Mouse (Mus musculus) E14TG2a.4 (cell line): Measurements from ENCODE around the gene Rab6a.
"Not testable (repeated sequence)": the region's sequence is repeated elsewhere in the genome, so short reads cannot be mapped to it uniquely, and the experiment has no call there.

Experiments used
- H3K27me3 ChIP-seq: 2 replicates; pipeline ENCODE4 v1.6.1; 2014; ENCODE audit warnings: low read length, control low read depth; ENCODE audit not compliant: insufficient read depth
- H3K36me3 ChIP-seq: 2 replicates; pipeline ENCODE4 v1.6.1; 2014; ENCODE audit warnings: low read length, control low read depth; ENCODE audit not compliant: insufficient read depth
- H3K4me1 ChIP-seq: replicated peaks from 2 replicates; pipeline ENCODE4 v1.6.1; 2014; ENCODE audit warnings: low read depth, low read length, control low read depth
- H3K4me3 ChIP-seq: replicated peaks from 2 replicates; pipeline ENCODE4 v1.5.1; 2014; ENCODE audit warnings: mild to moderate bottlenecking, low read length
- H3K9me3 ChIP-seq: 2 replicates; pipeline ENCODE4 v1.6.1; 2014; ENCODE audit warnings: low read length, control low read depth
- CTCF ChIP-seq: conservative IDR thresholded peaks from 2 replicates; pipeline ENCODE4 v1.5.1; 2014; ENCODE audit warnings: low read length
- NANOG ChIP-seq: IDR thresholded peaks from 2 replicates; pipeline ENCODE4 v1.6.1; 2014; ENCODE audit warnings: borderline replicate concordance, low read length, mixed read lengths
- POU5F1 ChIP-seq: IDR thresholded peaks from 2 replicates; pipeline ENCODE4 v1.6.1; 2014; ENCODE audit warnings: low read length, borderline replicate concordance

The Rab6a gene

DNA sequence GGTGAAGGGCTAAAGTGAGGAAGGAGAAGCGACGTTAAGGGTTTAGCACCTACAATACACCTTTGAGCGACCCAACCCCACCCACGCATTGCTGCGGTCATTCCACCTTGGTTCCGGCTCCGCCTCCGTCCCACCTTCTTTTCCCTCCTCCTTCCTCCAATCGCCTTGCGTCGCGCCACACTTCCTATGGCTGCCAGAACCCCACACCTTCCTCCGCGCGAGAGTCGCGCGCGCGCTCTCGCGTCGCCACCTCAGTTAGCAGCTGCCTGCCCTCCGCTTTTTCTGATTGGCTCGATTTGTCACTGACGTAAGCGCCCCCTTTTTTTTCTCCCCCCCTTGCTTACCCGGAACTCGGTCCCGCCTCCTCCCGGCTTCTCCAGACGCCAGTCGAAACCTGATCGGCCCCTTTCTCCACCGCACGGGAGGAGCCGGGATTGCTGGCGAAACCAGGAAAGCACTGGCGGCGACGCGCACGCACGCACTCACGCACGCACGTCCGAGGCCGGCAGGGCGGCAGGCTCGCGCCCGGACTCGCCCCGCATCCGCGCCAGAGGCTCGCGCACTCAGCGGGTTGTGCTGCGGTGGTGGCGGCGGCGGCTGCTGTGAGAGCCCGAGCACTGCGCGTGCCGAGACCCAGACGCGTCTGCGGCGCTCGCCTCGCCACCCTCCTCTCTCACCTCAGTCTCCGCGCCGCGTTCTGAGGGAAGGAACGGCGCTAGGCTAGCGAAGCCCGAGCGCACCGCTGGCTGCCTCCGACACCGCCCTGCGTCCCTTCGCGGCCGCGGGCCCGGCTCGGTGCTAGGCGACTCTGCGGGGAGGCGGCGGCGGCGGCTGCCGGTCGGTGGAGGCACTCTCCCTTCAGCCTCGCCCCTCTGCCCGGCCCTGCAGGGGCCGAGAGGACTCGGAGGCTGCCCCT, at the start of gene Rab6a:
Rab6a (plus strand) TSS at position 197 of the 916 bp plus-strand sequence.
- Histone ChIP-seq H3K9me3 (no peaks in the 10 kb centered on the region), H3K36me3 (no peaks in the 10 kb centered on the region), H3K27me3 (no peaks in the 10 kb centered on the region), H3K4me1 (peaks cover 22% of the 10 kb centered on the region), H3K4me3 (peak within 1 kb of the TSS; percentile 100)
- TF ChIP-seq POU5F1 (no peak), NANOG (no peak), CTCF (no peak)

DNA sequence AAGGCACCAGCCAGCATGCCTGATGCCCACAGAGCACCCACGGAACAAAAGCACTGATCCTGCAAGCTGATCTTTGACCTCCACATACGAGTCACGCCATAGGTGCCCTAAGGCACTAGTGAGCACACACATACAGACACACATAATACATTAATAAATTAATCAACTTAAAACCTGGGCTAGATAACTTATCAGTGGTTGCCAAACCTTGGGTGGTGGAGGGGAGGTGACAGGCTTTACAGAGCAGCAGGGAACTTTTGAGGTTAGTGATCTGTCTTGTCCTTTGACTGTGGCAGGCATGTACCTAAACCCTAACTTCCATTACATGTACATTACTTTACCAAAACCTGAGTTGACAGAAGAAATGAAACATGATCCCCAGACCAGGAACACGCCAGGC, 47.9 kb upstream of the Rab6a start:
- H3K9me3 ChIP-seq, result no peaks in the 10 kb centered on the region
- no peaks in the 10 kb centered on the region for H3K27me3 ChIP-seq
- H3K36me3 ChIP-seq, result peaks cover 4% of the 10 kb centered on the region
- no peak overlapping the region for H3K4me3 ChIP-seq
- H3K4me1 ChIP-seq, result peaks cover 29% of the 10 kb centered on the region
- TF ChIP-seq NANOG (no peak), CTCF (no peak), POU5F1 (no peak)

DNA sequence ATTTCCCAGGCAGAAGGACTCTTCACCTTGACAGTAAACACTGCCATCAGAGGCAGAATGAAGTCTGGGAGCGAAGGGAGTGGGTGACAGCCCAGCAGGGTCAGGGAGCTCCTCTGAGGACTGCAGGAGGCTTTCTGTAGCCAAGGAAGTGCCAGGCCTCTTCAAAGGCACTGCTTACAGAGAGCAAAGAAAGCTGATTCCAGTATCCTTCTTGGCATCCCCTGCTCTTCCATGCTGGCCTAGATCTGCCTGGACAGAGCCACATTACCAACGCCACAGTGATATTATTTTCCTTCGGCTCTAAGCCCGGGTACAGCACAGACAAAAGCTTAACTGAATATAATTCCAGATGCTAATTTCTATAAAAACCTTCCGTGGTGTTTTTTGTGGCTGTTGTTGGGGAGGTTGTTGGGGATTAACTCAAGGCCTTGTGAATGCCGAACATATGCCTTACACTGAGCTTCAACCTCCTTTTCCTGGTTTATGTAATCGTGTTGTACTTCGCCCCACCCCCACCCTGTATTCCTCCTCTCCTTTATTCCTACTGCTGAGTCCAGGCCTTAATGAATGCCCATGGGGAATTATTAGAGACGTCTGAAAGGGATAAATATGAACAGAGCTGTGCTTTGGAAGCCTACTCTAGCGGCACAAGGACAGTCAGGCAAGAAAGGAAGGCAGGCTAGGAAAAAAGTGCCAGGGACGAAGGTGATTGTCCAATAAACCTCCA, 45.2 kb upstream of the Rab6a start:
- peaks cover 12% of the 10 kb centered on the region for H3K4me1 ChIP-seq
- TF ChIP-seq NANOG (no peak), POU5F1 (no peak), CTCF (no peak)
- H3K27me3 ChIP-seq, result no peaks in the 10 kb centered on the region

DNA sequence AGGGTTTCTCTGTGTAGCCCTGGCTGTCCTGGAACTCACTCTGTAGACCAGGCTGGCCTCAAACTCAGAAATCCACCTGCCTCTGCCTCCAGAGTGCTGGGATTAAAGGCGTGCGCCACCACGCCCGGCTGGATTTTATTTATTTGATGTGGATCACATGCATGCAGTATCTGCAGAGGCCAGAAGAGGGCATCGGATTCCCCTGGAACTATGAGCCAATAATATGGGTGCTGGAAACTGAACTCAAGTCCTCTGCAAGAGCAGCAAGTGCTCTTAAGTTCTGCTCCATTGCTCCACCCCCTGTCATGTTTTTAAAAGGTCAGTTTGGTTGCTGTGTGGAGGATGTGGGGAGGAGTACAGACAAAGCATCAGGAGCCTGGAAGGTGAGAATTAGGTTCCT, 40.0 kb upstream of the Rab6a start:
- peaks cover 13% of the 10 kb centered on the region for H3K36me3 ChIP-seq

More for the DNA sequence above, 45.2 kb upstream of the Rab6a start:
- Histone ChIP-seq H3K4me3 (no peak overlapping the region), H3K9me3 (no peaks in the 10 kb centered on the region), H3K36me3 (peaks cover 13% of the 10 kb centered on the region)

DNA sequence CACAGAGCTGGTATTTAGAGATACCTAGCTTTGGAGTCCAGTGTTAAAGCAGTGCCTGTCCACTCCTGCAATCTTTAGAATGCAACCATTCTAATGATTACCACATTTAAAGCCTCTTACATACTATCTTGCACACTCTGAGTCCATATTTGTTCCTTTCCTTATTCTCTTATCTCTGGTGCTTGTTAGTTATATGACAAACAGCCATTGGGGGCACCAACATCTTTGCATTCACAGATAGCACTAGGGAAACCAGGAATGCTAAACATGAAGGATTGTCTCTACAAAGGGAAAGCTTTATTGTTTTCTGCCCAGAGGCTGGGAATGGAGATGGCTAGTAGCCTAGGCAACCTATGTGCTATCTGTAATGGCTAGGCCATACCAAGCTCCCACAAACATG, 37.3 kb upstream of the Rab6a start:
- H3K4me1 ChIP-seq, result no peaks in the 10 kb centered on the region
- no peaks in the 10 kb centered on the region for H3K27me3 ChIP-seq
- TF ChIP-seq CTCF (no peak), POU5F1 (no peak), NANOG (no peak)
- no peak overlapping the region for H3K4me3 ChIP-seq
- H3K36me3 ChIP-seq, result peaks cover 8% of the 10 kb centered on the region; the same call in 1 of the 2 replicates
- H3K9me3 ChIP-seq, result no peaks in the 10 kb centered on the region

More for the DNA sequence above, 40.0 kb upstream of the Rab6a start:
- H3K4me3 ChIP-seq, H3K27me3 ChIP-seq, H3K4me1 ChIP-seq, H3K9me3 ChIP-seq: not testable (repeated sequence)
- TF ChIP-seq CTCF, result peak; percentile 49

DNA sequence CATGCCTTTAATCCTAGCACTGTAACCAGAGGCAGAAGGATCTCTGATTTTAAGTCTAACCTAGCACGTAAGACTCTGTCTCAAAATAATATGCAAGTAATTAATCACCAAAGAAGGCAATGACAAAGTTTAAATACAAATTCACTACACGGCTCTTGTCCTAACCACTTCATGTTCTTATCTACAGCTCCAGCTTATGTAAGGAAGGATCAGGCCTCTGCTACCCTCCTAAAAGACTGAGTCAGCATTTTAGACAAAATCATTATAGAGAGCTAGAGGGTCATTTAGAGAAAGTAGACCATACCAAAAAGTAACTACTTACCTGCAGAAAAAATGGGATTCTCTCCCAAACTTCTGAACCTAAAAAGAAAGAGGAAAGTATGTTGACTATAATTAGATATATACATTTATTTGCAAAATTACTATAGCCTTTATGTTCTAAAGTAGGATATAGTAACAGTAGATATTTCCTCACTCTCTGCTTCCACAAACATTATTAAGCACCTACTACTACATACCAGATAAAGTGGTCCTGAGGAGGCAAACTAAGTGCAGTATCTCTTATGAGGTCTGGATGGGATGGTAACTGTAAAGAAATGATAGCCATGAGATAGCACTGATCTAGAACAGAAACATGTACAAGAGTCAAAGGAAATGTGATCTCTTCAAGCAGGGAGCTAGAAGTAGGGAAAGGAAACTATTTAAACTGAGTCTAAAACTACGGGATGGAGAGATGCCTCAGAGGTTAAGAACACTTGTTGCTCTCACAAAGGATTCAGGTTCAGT, 36.1 kb upstream of the Rab6a start:
- Histone ChIP-seq H3K27me3 (no peaks in the 10 kb centered on the region), H3K4me1 (no peaks in the 10 kb centered on the region), H3K36me3 (0 out of 2 replicates have a peak, but pooled peaks cover 4% of the 10 kb centered on the region), H3K9me3 (no peaks in the 10 kb centered on the region), H3K4me3 (no peak overlapping the region)
- no peak for TF ChIP-seq CTCF
- no peak for TF ChIP-seq POU5F1
- TF ChIP-seq NANOG, result no peak

DNA sequence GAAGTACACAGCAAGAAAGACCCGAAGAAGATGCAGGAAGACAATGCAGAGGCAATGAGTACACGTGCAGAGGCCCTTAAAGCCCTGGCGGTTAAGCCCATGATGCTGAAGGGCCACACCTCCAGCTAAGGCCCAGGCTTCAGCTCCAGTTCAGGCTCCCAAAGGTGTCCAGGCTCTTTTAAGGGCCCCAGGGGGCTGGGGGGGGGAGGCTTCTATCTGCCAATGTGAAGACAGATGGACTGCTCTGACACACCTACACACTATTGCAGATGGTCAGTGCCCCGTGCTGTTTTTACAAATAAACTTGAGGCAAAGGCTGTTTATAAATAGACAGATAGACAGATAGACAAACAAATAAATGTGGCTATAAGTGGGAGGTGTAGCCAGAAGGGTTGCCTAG, 35.1 kb upstream of the Rab6a start:
- Histone ChIP-seq H3K4me1 (no peaks in the 10 kb centered on the region), H3K27me3 (no peaks in the 10 kb centered on the region), H3K4me3 (no peak overlapping the region), H3K36me3 (0 out of 2 replicates have a peak, but pooled peaks cover 4% of the 10 kb centered on the region), H3K9me3 (no peaks in the 10 kb centered on the region)
- TF ChIP-seq CTCF (no peak), POU5F1 (no peak), NANOG (no peak)

DNA sequence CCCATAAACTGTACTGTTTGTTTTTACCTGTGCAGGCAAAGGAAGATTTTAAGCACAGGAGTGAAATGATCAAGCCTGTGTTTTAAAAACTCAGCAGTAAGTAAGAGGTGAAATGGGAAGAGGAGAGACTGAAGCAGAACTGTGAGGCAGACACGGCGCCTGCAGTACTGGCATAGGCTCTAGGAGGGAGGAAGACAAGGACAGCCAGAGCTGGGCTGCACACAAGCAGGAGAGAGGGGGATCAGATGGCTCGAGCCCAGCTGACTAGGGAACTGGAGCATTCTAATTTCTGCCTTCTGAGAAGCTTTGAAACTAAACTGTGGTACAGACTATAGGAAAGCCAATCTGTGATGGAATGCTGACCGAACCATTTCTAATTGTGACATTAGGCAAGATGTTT, 34.5 kb upstream of the Rab6a start:
- no peak for TF ChIP-seq POU5F1
- TF ChIP-seq CTCF, result no peak
- Histone ChIP-seq H3K9me3 (no peaks in the 10 kb centered on the region), H3K27me3 (no peaks in the 10 kb centered on the region), H3K36me3 (0 out of 2 replicates have a peak, but pooled peaks cover 4% of the 10 kb centered on the region), H3K4me3 (no peak overlapping the region), H3K4me1 (no peaks in the 10 kb centered on the region)
